Mouse (Mus musculus) kidney, embryonic 16.5 days (tissue): ENCODE results near the gene Rps6kc1. TPM values are rescaled to one million over a fixed set of nuclear protein-coding genes. Genes with fewer than 3 reads are reported as not detected.
A peak's percentile ranks its signal among the peaks of the same experiment; 100 is the strongest.

Source experiments
- ATAC-seq: fragments of 200-750 bp; cut with Nextera tagmentation; 2 replicates; pipeline ENCODE4 v1.8.0; 2017; ENCODE audit warnings: moderate TSS enrichment; ENCODE audit not compliant: low FRiP score, low TSS enrichment
- H3K27ac ChIP-seq: fragments of 300-500 bp; sonication (generic); 2 replicates; pipeline ENCODE4 v1.5.1; 2014; ENCODE audit warnings: low read length
- H3K27me3 ChIP-seq: fragments of 300-500 bp; sonication (generic); 2 replicates; pipeline ENCODE4 v1.6.1; 2014; ENCODE audit warnings: low read length, control low read depth, mixed read lengths; ENCODE audit not compliant: insufficient read depth
- H3K36me3 ChIP-seq: fragments of 300-500 bp; sonication (generic); 2 replicates; pipeline ENCODE4 v1.6.1; 2014; ENCODE audit warnings: low read length, control low read depth, mixed read lengths; ENCODE audit not compliant: insufficient read depth
- H3K4me1 ChIP-seq: fragments of 300-500 bp; sonication (generic); 2 replicates; pipeline ENCODE4 v1.6.1; 2014; ENCODE audit warnings: low read length, control low read depth, mixed read lengths; ENCODE audit not compliant: insufficient read depth
- H3K4me2 ChIP-seq: fragments of 300-500 bp; sonication (generic); replicated peaks from 2 replicates; pipeline ENCODE4 v1.6.1; 2014; ENCODE audit warnings: low read depth, low read length
- H3K4me3 ChIP-seq: fragments of 300-500 bp; sonication (generic); 2 replicates; pipeline ENCODE4 v1.5.1; 2014; ENCODE audit warnings: mild to moderate bottlenecking, low read length
- H3K9ac ChIP-seq: fragments of 300-500 bp; sonication (generic); replicated peaks from 2 replicates; pipeline ENCODE4 v1.6.1; 2014; ENCODE audit warnings: low read length
- H3K9me3 ChIP-seq: fragments of 300-500 bp; sonication (generic); 2 replicates; pipeline ENCODE4 v1.6.1; 2016; ENCODE audit warnings: low read length, control low read depth
- WGBS: fragments of 180-500 bp; shearing (Covaris S2); extraction: QIAGEN DNeasy Blood & Tissue Kit; methylation state at CpG from one replicate; pipeline ENCODE4 v1.1.7; 2014; 5-methylcytosine and 5-hydroxymethylcytosine counted together
- polyA plus RNA-seq: library from polyadenylated mRNA; unstranded; fragments of >200 nt; fragmentation: Nextera tagmentation; extraction: Ambion mirVana; gene quantifications from 2 replicates; pipeline ENCODE4 v1.2.1, GENCODE M21; 2015

The Rps6kc1 gene
- polyA plus RNA-seq, 1 experiment from 2014 or later = 14.4 TPM

GRCm38 (mm10) chr1:190713848-190714247 lies 197.7 kb downstream of the Rps6kc1 start:
- H3K27me3 ChIP-seq = no peaks in the 10 kb centered on the region
- no peaks in the 10 kb centered on the region for H3K36me3 ChIP-seq
- H3K4me2 ChIP-seq = no peak overlapping the region
- no peak overlapping the region for H3K9ac ChIP-seq
- no peak for ATAC-seq
- H3K27ac ChIP-seq = no peak overlapping the region
- no peak overlapping the region for H3K4me3 ChIP-seq
- no peaks in the 10 kb centered on the region for H3K9me3 ChIP-seq
- 70% methylated on average over 6 of the region's 6 CpGs for WGBS
- H3K4me1 ChIP-seq = no peaks in the 10 kb centered on the region

- no peaks in the 10 kb centered on the region for H3K9me3 ChIP-seq
- no peak overlapping the region for H3K9ac ChIP-seq
- no peak for ATAC-seq
- H3K36me3 ChIP-seq = no peaks in the 10 kb centered on the region
- no peak overlapping the region for H3K27ac ChIP-seq
- H3K4me2 ChIP-seq = no peak overlapping the region
- H3K27me3 ChIP-seq = no peaks in the 10 kb centered on the region
- H3K4me3 ChIP-seq = no peak overlapping the region
- WGBS = 25% methylated on average over 6 of the region's 6 CpGs
- peaks cover 4% of the 10 kb centered on the region; the same call in 1 of the 2 replicates for H3K4me1 ChIP-seq
Observed at GRCm38 (mm10) chr1:190697576-190697975, 214.0 kb downstream of the Rps6kc1 start.

- Histone ChIP-seq H3K9ac (no peak overlapping the region), H3K27ac (no peak overlapping the region), H3K4me2 (no peak overlapping the region), H3K4me1 (peaks cover 4% of the 10 kb centered on the region; the same call in 1 of the 2 replicates), H3K9me3 (no peaks in the 10 kb centered on the region), H3K36me3 (no peaks in the 10 kb centered on the region), H3K4me3 (no peak overlapping the region), H3K27me3 (no peaks in the 10 kb centered on the region)
- ATAC-seq = no peak
- WGBS = 73% methylated on average over 11 of the region's 11 CpGs
Observed at GRCm38 (mm10) chr1:190695589-190695988, 216.0 kb downstream of the Rps6kc1 start.

- H3K36me3 ChIP-seq = no peaks in the 10 kb centered on the region
- H3K4me3 ChIP-seq = no peak overlapping the region
- no peak overlapping the region for H3K4me2 ChIP-seq
- peaks cover 4% of the 10 kb centered on the region; the same call in 1 of the 2 replicates for H3K4me1 ChIP-seq
- H3K27me3 ChIP-seq = no peaks in the 10 kb centered on the region
- no peaks in the 10 kb centered on the region for H3K9me3 ChIP-seq
- H3K9ac ChIP-seq = no peak overlapping the region
- no peak for ATAC-seq
- WGBS = 63% methylated on average over 29 of the region's 29 CpGs
- no peak overlapping the region for H3K27ac ChIP-seq
Observed at GRCm38 (mm10) chr1:190690528-190691262, 220.9 kb downstream of the Rps6kc1 start.

GRCm38 (mm10) chr1:190683060-190683459 lies 228.5 kb downstream of the Rps6kc1 start:
- Histone ChIP-seq H3K4me2 (no peak overlapping the region), H3K9ac (no peak overlapping the region), H3K27me3 (no peaks in the 10 kb centered on the region), H3K9me3 (no peaks in the 10 kb centered on the region), H3K27ac (no peak overlapping the region), H3K4me3 (no peak overlapping the region), H3K4me1 (no peaks in the 10 kb centered on the region), H3K36me3 (no peaks in the 10 kb centered on the region)
- whole genome bisulfite sequencing = 91% methylated on average over 7 of the region's 7 CpGs
- no peak for ATAC-seq

GRCm38 (mm10) chr1:190682021-190682926 lies 229.3 kb downstream of the Rps6kc1 start:
- 0 out of 2 replicates have a peak overlapping the region, but pooled peaks have one; percentile 9 for H3K4me3 ChIP-seq
- ATAC-seq = 0 out of 2 replicates have a peak, but pooled peaks have one; percentile 57
- 53% methylated on average over 25 of the region's 25 CpGs for WGBS

GRCm38 (mm10) chr1:190675455-190675854 lies 236.1 kb downstream of the Rps6kc1 start:
- no peak for ATAC-seq
- no peak overlapping the region for H3K4me3 ChIP-seq
- H3K27ac ChIP-seq = no peak overlapping the region
- no peaks in the 10 kb centered on the region for H3K9me3 ChIP-seq
- H3K4me1 ChIP-seq = no peaks in the 10 kb centered on the region
- WGBS = 78% methylated on average over 3 of the region's 3 CpGs
- no peaks in the 10 kb centered on the region for H3K36me3 ChIP-seq
- H3K27me3 ChIP-seq = no peaks in the 10 kb centered on the region
- H3K9ac ChIP-seq = no peak overlapping the region
- no peak overlapping the region for H3K4me2 ChIP-seq

More at GRCm38 (mm10) chr1:190682021-190682926, 229.3 kb downstream of the Rps6kc1 start:
- H3K27ac ChIP-seq = no peak overlapping the region
- no peaks in the 10 kb centered on the region for H3K9me3 ChIP-seq
- no peaks in the 10 kb centered on the region for H3K4me1 ChIP-seq
- peak overlapping the region; percentile 35 for H3K4me2 ChIP-seq
- no peaks in the 10 kb centered on the region for H3K27me3 ChIP-seq
- H3K9ac ChIP-seq = no peak overlapping the region
- no peaks in the 10 kb centered on the region for H3K36me3 ChIP-seq

- Histone ChIP-seq H3K4me1 (no peaks in the 10 kb centered on the region), H3K9ac (no peak overlapping the region), H3K4me3 (no peak overlapping the region), H3K27me3 (no peaks in the 10 kb centered on the region), H3K4me2 (no peak overlapping the region), H3K9me3 (no peaks in the 10 kb centered on the region), H3K36me3 (no peaks in the 10 kb centered on the region), H3K27ac (no peak overlapping the region)
- 61% methylated on average over 10 of the region's 10 CpGs for WGBS
- ATAC-seq = no peak
Observed at GRCm38 (mm10) chr1:190669099-190669498, 242.5 kb downstream of the Rps6kc1 start.

- Histone ChIP-seq H3K4me3 (no peak overlapping the region), H3K9ac (no peak overlapping the region), H3K27ac (no peak overlapping the region), H3K27me3 (no peaks in the 10 kb centered on the region), H3K36me3 (no peaks in the 10 kb centered on the region), H3K4me1 (no peaks in the 10 kb centered on the region), H3K4me2 (no peak overlapping the region), H3K9me3 (no peaks in the 10 kb centered on the region)
- 95% methylated on average over 11 of the region's 11 CpGs for WGBS
- no peak for ATAC-seq
Observed at GRCm38 (mm10) chr1:190667821-190668220, 243.7 kb downstream of the Rps6kc1 start.
